Mouse (Mus musculus) small intestine, adult 2 months (tissue): ENCODE results near the gene Chrng.

Experiments
- CTCF ChIP-seq: fragments of 200-500 bp; IDR thresholded peaks from 2 replicates; pipeline ENCODE4 v1.5.1; 2012; ENCODE audit warnings: low read depth, mild to moderate bottlenecking, control low read depth, inconsistent platforms, low read length, moderate library complexity, mixed read lengths; ENCODE audit not compliant: insufficient replicate concordance, insufficient read length; ENCODE audit errors: extremely low read depth
- POLR2A ChIP-seq: fragments of 200-500 bp; IDR thresholded peaks from 2 replicates; pipeline ENCODE4 v1.6.1; 2012; ENCODE audit warnings: low read depth, mild to moderate bottlenecking, control low read depth, inconsistent platforms, low read length, moderate library complexity

- TF ChIP-seq POLR2A (no peak), CTCF (no peak)
These were observed 21.4 kb upstream of the Chrng start, which contains the start of gene Prss56 for GRCm38 (mm10) chr1:87183013-87183412.
